Mouse (Mus musculus) frontal cortex, postnatal 14 days (tissue): ENCODE data around the gene Taar9.
"Not testable (repeated sequence)": the region's sequence is repeated elsewhere in the genome, so short reads cannot be mapped to it uniquely, and the experiment has no call there.

Experiments used
- DNase-seq, 2 experiments: peaks; one replicate each; pipeline ENCODE4 v3.0.0; 2022; ENCODE audit warnings: low spot score in 2 of 2

Gene Taar9

DNA sequence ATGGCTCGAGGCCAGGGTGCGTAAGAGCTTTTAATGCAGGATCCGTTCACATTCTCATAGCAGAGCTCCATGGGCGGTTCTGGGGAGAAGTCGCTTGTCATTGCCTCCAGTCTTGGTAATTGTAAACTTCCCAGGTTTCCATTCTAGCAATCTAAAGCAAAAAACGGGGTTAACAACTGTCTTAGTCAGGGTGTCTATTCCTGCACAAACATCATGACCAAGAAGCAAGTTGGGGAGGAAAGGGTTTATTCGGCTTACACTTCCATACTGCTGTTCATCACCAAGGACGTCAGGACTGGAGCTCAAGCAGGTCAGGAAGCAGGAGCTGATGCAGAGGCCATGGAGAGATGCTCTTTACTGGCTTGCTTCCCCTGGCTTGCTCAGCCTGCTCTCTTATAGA is at the start of gene Taar9:
TSS of gene Taar9 (minus strand) at position 101 of the 400 bp plus-strand sequence.
- not testable (repeated sequence) for DNase-seq

DNA sequence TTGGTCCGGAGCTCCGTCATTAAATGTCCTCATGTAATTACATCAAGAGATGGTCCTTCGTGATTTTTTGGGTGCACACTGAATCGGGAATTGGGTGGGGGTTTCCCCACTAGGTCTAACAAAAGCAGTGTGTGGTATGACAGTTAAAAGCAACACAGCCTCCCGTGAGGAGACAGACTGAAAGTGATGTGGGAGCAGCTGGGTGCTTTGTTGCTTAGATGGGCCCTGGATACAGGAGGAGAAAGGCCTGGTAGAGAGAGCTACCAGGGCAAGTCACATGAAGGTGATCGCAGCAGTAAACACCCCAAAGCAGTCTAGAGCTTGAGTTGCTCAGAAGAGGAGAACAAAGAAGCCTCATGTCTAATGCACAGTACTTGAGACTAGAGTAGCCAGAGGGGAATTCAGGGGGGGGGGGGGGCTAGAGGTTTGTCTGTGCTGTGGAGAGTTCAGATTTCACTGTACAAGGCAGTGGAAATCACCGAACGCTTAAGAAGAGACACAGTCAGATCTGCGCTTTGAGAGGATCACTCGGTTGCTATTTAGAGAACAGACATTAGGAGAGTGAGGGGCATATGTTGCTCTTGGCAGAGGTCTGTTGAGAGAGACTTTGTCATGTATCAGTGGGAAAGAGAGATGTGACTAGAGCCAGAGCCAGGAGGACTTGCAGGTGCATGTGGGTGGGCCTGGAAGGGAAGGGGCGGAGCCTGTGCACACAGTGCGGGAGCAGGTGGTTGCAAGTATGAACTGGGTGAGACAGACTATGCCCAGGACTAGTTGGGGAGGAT is 49.3 kb upstream of the Taar9 start:
- DNase-seq = no peak

DNA sequence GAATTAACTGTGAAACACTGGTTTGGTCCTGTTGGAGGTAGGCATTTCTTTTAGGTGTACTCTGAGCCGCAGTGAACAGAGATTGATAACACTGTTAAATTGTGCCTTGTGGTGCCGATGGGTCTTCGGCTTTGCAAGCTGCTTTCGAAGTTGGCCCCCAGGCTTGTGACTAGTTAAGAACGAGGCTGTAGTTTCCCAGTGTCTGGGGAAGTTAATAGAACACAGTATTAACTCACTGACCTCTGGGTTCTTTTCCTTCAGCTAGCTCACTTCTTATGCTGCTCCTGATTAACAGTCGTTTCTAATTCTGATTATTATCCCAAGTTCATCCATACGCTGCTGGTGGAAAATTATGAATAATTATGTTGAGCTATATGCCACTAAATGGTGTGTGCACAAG is 40.8 kb upstream of the Taar9 start:
- no peak for DNase-seq

DNA sequence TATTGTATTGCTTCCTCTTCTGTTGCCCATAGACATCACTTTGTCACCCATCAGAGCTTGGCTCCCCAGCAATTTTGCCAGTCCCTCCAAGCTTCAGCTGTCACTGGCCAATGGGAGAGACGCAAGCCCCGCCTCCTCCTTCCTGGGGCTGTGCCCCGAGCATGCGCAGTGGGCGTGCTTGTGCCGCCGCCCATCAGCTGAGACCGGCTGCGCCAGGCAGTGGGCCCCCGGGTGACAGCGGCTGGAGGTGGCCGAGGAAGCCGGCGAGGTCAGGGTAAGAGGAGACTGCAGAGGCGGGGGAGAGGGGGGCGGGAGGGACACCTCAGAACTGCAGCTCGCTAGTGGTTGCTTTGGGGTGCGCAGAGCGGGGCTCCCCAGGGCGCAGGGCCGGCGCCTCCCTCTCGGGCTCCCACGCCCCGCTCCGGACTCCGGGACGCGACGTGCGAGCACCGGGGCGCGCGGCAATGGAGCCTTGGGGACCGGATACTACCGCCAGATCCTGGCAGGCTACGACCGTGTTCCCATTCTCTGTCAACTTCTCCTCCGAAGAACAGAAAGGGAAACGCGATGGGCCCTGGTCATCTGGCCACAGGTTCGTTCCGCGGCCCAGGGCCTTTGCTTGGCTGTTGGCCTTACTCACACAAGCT is 39.9 kb upstream of the Taar9 start, which contains the start of gene Stx7:
TSS of gene Stx7 (plus strand) at position 168 of the 647 bp plus-strand sequence.
- DNase-seq = peak; percentile 80 to 84

DNA sequence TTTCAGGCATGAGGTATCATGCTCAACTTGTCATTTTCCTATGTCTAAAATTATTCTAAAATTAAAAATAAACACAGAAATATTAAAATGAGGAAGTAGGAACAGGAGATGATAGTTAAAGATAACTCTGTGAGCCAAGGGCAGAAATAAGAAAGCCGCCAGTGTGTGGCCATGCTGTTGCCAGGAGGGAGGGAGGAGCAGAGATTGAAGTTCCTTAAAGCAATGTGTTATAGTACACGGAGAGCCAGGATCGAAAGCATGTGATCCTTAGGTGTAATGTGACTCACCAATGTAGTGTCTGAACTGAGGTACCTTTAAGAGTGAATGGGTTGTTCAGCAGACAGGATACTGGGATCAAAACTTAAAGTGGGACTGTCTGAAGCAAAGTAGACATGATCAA is 33.4 kb upstream of the Taar9 start:
- DNase-seq = no peak

DNA sequence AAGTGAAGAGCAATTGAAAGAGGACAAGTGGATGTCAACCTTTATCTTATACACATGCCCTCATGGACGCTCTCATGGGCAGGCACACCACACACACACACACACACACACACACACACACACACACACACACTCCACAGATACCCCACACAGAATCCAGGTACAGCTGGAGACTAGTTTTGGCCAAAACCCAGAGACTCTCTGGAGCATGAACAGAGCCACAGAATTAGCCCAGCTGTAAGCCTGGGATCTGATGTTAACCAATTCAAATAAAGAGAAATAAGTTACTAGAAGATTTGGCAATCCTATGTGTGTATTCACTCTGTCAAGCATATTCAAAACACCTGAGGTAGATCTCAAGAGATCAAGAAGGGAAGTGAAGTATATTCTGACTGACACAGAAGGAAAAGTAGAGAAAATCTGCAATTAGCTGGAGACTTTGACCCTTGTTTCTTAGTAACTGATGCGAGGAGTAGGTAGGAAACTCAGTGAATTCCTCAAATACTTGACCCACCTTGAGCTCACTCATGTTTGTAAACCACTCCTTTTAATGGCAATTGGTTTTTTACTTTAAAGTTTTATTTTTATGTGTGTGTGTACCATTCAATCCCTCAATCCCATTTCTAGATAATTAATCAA is 29.4 kb upstream of the Taar9 start:
- no peak for DNase-seq

DNA sequence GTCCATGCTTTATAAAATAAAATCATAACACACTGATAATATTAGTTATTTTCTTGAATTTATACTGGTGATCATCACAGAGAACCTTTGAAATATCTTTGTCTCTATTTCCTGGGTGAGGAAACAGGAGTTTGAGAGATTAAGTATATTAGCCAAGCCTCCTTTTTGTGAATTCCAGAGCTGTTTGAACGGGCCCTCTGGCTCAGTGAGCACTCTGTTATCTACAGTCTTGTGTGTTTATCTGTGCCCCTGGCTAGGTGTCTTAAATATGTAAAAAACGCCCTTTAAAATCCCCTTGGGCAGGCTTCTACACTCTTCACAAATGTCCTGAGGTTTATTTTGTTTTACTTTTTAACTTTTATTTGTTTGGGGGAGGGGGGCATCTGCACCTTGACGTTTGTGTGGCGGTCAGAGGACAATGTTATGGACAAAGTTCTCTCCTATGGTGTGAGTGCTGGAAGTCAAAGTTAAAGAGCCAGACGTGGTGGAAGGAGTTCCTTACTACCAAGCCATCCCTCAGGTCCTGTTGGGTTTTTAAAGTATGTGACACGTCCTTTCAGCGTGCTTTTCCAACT is 24.8 kb upstream of the Taar9 start:
- DNase-seq = no peak

DNA sequence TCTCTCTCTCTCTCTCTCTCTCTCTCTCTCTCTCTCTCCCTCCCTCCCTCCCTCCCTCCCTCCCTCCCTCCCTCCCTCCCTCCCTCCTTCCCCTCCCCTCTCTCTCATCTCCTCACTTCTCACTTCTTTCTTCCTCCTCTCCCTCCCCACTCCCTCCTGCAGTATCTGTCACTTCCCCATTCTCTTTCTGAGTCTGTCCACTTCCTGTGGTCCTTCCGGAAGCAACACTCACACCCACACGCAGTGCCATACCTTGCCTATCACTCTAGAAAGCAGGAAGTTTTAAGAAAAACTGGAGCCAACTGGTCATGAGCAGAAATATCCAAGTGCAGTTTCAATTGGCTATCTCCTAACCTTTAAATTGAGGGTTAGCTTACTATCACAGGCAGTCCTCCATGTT is 23.8 kb upstream of the Taar9 start:
- no peak for DNase-seq

DNA sequence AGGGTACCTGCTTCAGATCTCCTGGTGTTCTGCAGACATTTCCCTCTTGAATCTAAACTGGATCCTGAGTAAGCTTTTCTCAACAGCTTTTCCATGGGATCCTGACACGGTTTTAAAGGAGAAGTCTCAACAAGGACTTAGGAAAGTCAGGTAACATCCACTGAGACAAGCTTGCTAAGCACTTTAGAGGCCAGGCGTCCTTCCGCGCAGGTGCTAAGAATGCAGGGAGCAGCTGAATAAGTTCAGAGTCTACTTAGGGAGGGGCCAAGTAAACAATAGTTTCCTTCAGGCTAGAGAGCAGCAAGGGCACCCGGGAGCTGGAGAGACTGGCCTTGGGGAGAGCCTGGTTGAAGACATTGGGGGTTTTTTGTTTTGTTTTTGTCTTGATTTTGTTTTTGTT is 22.9 kb upstream of the Taar9 start:
- no peak for DNase-seq

DNA sequence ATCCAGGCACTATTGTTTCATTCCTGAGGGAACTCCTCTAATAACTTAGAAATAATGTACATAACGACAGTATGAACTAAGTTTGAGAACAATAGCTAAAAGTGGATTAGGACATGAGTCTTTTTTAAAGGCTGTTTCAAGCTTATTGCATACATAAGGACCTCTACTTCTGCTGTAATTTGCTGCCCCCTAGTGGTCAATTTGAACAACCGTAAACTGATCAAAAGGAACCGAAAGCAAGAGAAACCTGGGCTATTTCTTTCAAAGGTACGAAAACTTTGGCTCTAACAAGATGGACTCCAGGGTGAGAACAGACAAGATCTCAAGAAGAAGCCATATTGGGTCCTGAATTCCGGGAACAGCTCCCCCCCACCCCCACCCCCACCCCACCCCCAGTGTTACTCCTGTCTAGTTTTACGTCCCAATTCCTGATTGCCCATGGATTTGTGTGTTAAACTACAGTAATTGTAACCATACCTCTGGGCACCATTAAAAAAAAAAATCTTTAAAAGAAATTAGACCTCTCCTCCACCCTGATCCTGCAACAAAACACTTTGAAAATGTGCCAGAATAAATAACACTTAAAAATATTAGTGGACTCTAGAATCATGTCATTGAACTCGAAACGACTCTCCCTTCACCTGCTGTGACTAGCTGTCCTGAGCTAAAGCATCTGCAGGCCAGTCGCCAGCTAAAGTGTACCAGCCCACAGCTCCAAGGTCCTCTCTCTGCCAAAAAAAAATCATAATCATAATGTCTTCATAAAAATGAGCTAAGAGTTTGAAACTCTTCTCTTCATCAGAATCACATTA is 22.3 kb upstream of the Taar9 start:
- peak in 1 of 2 experiments; percentile 26 for DNase-seq

DNA sequence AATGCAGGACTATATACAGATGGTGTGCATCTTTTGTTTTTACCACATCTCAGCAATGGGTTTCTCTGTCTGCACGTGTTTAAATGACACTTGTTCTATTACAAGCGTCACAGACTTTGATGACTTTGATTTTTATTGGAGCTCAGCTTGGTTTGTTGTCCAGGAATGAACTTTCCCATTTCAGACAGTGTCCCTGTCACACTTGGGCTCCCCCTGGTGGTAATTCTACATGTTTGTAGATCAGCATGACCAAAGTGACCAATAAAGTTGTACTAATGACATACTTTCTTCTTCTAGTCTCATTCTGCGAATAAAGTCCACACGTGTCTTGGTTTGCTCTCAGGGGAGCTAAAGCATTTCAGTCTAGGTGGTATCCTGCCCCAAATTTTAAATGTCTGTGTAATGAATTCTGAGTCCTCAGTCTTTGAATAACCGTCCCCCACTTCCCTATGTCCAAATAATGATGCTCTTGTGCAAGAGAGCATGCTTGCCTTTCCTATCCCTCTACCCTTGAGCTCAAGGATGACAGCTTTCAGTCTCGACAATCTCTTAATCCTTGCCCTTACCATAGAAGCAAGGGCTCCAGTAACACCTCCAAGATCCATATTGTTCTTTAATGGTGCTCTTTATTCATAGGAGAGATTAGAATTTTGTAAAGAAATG is 1.9 kb upstream of the Taar9 start:
- no peak for DNase-seq

DNA sequence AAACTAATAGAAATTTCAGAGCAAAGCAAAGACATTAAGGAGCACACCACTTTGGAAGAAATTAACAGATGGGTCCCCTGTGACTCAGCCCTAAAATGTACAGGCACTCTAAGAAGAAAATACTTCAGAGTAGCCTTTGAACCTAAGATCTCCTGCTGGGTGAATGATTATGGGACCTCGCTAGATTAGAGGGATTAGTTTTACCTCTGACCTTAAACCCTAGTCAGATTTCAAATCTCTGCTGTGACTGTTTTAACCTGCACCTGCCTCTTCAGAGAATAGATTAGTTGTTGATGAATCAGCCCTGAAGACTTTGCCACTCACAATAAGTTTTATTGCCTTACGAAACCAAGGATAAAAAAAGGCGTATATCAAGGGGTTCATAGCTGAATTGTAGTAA is 1.1 kb downstream of the Taar9 start:
- no peak for DNase-seq

DNA sequence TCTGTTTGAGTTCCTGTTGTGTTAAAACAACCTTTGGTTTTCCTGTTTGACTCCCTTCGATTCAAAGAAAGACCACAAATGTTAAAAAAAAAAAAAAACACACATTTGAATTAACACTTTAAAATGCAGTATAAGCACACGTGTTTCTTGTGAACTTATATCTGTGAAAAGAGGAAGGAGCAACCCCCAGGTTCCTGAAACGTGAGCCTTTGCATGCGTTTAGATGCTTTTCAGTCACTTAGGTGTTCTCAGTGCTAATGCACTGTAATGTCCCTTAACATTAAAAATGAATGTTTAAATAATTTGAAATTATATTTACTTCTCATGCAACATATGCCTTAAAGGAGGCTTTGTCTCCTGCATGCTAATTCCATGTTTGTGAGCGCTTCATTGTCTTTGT is 1.6 kb downstream of the Taar9 start:
- no peak for DNase-seq

DNA sequence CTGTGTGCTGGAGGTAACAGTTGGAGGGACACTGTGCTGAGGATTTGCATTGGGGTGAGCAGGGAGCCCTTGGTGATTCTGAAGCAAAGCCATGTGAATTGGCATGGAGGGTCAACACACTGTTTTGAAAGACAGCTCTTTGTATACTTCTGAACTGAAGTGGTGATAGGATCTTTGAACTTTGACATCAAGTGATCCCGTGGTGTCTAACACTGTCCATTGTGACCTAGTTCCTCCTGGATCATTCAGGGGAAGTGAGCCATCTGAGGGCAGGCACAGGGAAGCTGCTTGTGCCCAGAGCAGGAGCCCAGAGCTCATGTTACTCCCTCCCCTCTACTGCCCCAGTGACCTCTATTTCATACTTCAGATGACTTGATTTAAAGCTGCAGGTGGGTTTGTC is 6.0 kb downstream of the Taar9 start:
- DNase-seq = not testable (repeated sequence)

DNA sequence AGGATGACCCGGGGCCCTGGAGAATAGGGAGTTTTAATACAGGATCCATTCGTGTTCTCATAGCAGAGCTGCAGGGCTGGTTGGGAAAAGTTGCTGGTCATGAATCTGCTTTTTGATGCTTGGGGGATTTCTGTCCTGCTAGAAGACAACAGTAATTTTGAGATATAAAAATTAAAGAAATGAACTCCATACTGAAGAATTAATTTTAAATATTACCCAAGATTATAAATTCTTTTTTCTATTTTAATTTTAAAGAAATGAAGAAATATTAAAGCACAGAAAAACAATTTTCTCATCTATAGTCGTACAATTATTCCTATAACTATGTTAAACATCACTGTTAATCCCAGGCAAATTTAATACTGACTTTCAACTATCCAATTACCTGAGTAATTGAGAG is 7.5 kb downstream of the Taar9 start, which contains the start of gene Taar8c:
TSS of gene Taar8c (minus strand) at position 101 of the 400 bp plus-strand sequence.
- DNase-seq = not testable (repeated sequence)

DNA sequence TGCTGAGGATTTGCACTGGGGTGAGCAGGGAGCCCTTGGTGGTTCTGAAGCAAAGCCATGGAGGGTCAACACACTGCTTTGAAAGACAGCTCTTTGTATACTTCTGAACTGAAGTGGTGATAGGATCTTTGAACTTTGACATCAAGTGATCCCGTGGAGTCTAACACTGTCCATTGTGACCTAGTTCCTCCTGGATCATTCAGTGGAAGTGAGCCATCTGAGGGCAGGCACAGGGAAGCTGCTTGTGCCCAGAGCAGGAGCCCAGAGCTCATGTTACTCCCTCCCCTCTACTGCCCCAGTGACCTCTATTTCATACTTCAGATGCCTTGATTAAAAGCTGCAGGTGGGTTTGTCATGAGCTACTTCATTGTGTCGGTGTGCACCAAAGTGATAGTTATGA is 12.3 kb downstream of the Taar9 start:
- not testable (repeated sequence) for DNase-seq

DNA sequence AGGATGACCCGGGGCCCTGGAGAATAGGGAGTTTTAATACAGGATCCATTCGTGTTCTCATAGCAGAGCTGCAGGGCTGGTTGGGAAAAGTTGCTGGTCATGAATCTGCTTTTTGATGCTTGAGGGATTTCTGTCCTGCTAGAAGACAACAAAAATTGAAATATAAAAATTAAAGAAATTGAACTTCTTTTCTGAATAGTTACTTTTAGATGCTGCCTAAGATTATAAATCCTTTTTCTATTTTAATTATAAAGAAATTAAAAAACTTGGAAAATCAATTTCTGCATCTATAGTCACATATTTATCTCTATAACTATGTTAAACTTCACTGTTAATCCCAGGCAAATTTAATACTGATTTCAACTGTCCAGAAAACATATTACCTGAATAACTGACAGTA is 17.1 kb downstream of the Taar9 start, which contains the start of gene Taar8b:
TSS of gene Taar8b (minus strand) at position 101 of the 400 bp plus-strand sequence.
- DNase-seq = no peak

DNA sequence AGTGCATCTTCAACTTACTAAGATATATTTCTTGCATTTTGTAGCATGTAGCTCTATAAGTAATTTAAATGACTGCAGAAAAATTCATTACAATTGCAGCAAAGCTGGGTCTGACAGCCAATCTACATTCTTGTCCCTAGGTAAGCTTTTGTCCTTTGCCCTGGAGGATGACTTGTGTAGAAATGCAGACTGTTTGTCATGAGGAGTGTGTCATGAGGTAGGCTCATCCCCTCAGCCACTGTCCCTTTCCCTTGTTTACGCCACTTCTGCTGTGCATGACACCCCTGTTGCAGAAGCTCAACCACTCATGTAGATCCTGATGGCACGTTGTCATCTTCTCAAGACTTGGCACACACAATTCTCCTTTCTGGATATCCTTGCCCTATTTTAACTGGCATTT is 22.2 kb downstream of the Taar9 start:
- DNase-seq = no peak

DNA sequence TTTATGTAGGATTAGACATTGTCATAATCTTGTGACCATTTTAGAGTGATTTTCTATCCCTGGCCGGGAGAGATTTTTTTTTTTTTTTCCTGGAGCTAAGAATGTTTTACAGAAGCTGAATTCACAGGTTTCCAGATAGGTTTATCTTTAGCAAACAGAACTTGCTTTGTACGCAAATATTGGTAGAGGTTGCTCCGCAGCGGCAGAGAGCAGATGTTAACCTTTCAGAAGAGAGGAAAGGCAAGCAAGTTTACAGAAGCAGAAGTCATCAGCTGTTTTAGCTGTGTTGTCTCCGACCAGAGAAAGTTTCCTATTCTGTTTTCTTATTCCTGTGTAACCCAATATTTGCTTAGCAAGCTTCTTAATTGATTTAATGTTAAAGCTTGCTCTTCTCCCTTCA is 22.8 kb downstream of the Taar9 start:
- DNase-seq = no peak

DNA sequence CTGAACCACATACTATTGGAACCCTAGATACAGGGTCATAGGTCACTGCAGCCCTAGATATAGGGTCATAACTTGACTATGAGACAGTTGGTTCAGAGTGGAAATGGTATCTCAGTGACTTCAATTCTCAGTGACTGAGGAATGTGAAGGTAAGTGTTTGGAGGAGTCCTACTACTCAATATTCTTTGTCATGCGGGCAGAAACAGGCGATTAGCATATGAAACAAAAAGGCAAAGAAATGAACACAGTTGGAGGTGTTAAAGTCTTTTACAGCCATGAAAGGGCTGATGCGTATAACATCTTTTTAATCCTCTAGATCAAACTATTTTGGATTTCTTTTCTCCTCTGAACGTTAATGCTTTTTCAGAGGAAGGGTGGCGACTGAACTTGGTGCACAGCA is 23.4 kb downstream of the Taar9 start:
- DNase-seq = no peak

DNA sequence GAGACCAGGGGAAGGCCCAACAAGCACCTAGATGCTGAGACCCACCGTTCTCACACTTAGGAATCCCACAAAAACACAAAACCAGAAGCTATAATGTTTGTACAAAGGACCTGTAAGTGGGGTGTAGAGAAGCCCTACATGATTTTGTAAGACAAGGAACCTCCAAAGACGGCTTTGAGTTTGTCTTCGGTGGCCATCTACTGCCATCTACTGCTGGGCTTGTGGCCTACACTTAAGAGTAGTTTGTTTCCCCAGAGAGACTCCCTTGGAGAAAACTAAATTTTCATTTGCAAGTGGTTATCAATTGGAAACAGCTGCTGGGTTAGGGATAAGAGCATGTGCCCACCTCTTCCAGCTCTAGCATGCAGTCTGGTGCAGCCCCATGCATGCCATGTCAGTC is 29.2 kb downstream of the Taar9 start:
- DNase-seq = peak in 1 of 2 experiments; percentile 17
